Mouse (Mus musculus) heart, embryonic 15.5 days (tissue): ENCODE data around the gene Ndufs2. TPM values are rescaled to one million over a fixed set of nuclear protein-coding genes. Genes with fewer than 3 reads are reported as not detected.

Experiments
- ATAC-seq: fragments of 200-750 bp; cut with Nextera tagmentation; replicated peaks from 2 replicates; pipeline ENCODE4 v1.8.0; 2017; ENCODE audit warnings: low read depth, moderate TSS enrichment; ENCODE audit not compliant: insufficient number of reproducible peaks, insufficient read depth, low FRiP score
- H3K27ac ChIP-seq: fragments of 300-500 bp; sonication (generic); 2 replicates; pipeline ENCODE4 v1.5.1; 2015; ENCODE audit warnings: mild to moderate bottlenecking, inconsistent platforms
- H3K27me3 ChIP-seq: fragments of 300-500 bp; sonication (generic); 2 replicates; pipeline ENCODE4 v1.6.1; 2015; ENCODE audit warnings: inconsistent platforms
- H3K36me3 ChIP-seq: fragments of 300-500 bp; sonication (generic); 2 replicates; pipeline ENCODE4 v1.6.1; 2015; ENCODE audit warnings: mild to moderate bottlenecking, inconsistent platforms
- H3K4me1 ChIP-seq: fragments of 300-500 bp; sonication (generic); replicated peaks from 2 replicates; pipeline ENCODE4 v1.6.1; 2015; ENCODE audit warnings: inconsistent platforms
- H3K4me2 ChIP-seq: fragments of 300-500 bp; sonication (generic); 2 replicates; pipeline ENCODE4 v1.6.1; 2015; ENCODE audit warnings: inconsistent platforms, mild to moderate bottlenecking, moderate library complexity
- H3K4me3 ChIP-seq: fragments of 300-500 bp; sonication (generic); 2 replicates; pipeline ENCODE4 v1.5.1; 2015; ENCODE audit warnings: mild to moderate bottlenecking, inconsistent platforms
- H3K9ac ChIP-seq: fragments of 300-500 bp; sonication (generic); 2 replicates; pipeline ENCODE4 v1.6.1; 2015; ENCODE audit warnings: mild to moderate bottlenecking, inconsistent platforms
- H3K9me3 ChIP-seq: fragments of 300-500 bp; sonication (generic); replicated peaks from 2 replicates; pipeline ENCODE4 v1.6.1; 2016; ENCODE audit warnings: inconsistent platforms
- WGBS: fragments of 180-500 bp; shearing (Covaris S2); methylation state at CpG from one replicate; pipeline ENCODE4 v1.1.7; 2015; ENCODE audit warnings: mixed read lengths; 5-methylcytosine and 5-hydroxymethylcytosine counted together
- polyA plus RNA-seq: library from polyadenylated mRNA; unstranded; fragments of >200 nt; fragmentation: Nextera tagmentation; extraction: Ambion mirVana; gene quantifications from 2 replicates; pipeline ENCODE4 v1.2.1, GENCODE M21; 2015

The Ndufs2 gene
- polyA plus RNA-seq, 1 experiment from 2014 or later, result 535 TPM

- Histone ChIP-seq H3K9me3 (no peaks in the 10 kb centered on the region), H3K4me1 (peaks cover 6% of the 10 kb centered on the region), H3K4me2 (no peak overlapping the region), H3K9ac (no peak overlapping the region), H3K27me3 (no peaks in the 10 kb centered on the region), H3K36me3 (no peaks in the 10 kb centered on the region), H3K27ac (no peak overlapping the region), H3K4me3 (no peak overlapping the region)
- ATAC-seq, result no peak
- 68% methylated on average over 1 of the region's 1 CpGs for WGBS
Observed at GRCm38 (mm10) chr1:171227879-171228278, 23.3 kb downstream of the Ndufs2 start.

- no peak overlapping the region for H3K27ac ChIP-seq
- no peaks in the 10 kb centered on the region for H3K27me3 ChIP-seq
- no peaks in the 10 kb centered on the region for H3K36me3 ChIP-seq
- H3K9me3 ChIP-seq, result no peaks in the 10 kb centered on the region
- no peak overlapping the region for H3K4me2 ChIP-seq
- no peak for ATAC-seq
- whole genome bisulfite sequencing, result 51% methylated on average over 4 of the region's 4 CpGs
- peaks cover 6% of the 10 kb centered on the region for H3K4me1 ChIP-seq
- H3K9ac ChIP-seq, result no peak overlapping the region
- H3K4me3 ChIP-seq, result no peak overlapping the region
Observed at GRCm38 (mm10) chr1:171226780-171227179, 24.4 kb downstream of the Ndufs2 start.

GRCm38 (mm10) chr1:171224857-171225256 lies 26.3 kb downstream of the Ndufs2 start, which contains the start of gene Apoa2:
TSS of gene Apoa2 (plus strand) at chr1:171225054.
- Histone ChIP-seq H3K9ac (no peak within 1 kb of the TSS), H3K4me3 (no peak within 1 kb of the TSS), H3K9me3 (no peaks in the 10 kb centered on the region), H3K27ac (0 out of 2 replicates have a peak within 1 kb of the TSS, but pooled peaks have one; percentile 5), H3K27me3 (no peaks in the 10 kb centered on the region), H3K4me2 (no peak within 1 kb of the TSS), H3K4me1 (peaks cover 15% of the 10 kb centered on the region), H3K36me3 (peaks cover 4% of the 10 kb centered on the region; the same call in 1 of the 2 replicates)
- no peak for ATAC-seq
- WGBS, result 76% methylated on average over 5 of the region's 5 CpGs

GRCm38 (mm10) chr1:171223796-171224195 lies 27.4 kb downstream of the Ndufs2 start:
- 53% methylated on average over 2 of the region's 2 CpGs for WGBS
- ATAC-seq, result no peak
- Histone ChIP-seq H3K36me3 (peaks cover 13% of the 10 kb centered on the region; the same call in 1 of the 2 replicates), H3K4me2 (no peak overlapping the region), H3K4me1 (peaks cover 15% of the 10 kb centered on the region), H3K9me3 (no peaks in the 10 kb centered on the region), H3K4me3 (no peak overlapping the region), H3K27me3 (no peaks in the 10 kb centered on the region), H3K27ac (0 out of 2 replicates have a peak overlapping the region, but pooled peaks have one; percentile 5), H3K9ac (no peak overlapping the region)

- ATAC-seq, result no peak
Observed at GRCm38 (mm10) chr1:171223168-171223567, 28.0 kb downstream of the Ndufs2 start.

GRCm38 (mm10) chr1:171222238-171223155 lies 28.7 kb downstream of the Ndufs2 start, which contains the start of gene Tomm40l:
TSS of gene Tomm40l (minus strand) at chr1:171222514.
- Histone ChIP-seq H3K36me3 (peaks cover 21% of the 10 kb centered on the region; the same call in 1 of the 2 replicates), H3K27me3 (no peaks in the 10 kb centered on the region), H3K4me1 (peaks cover 15% of the 10 kb centered on the region), H3K27ac (peak within 1 kb of the TSS; percentile 94), H3K4me2 (peak within 1 kb of the TSS; percentile 81), H3K9ac (peak within 1 kb of the TSS; percentile 56), H3K4me3 (peak within 1 kb of the TSS; percentile 60), H3K9me3 (no peaks in the 10 kb centered on the region)
- 2% methylated on average over 28 of the region's 28 CpGs for WGBS
- peak; percentile 97 for ATAC-seq

More at GRCm38 (mm10) chr1:171223168-171223567, 28.0 kb downstream of the Ndufs2 start:
- Histone ChIP-seq H3K9ac (peak overlapping the region; percentile 56), H3K9me3 (no peaks in the 10 kb centered on the region), H3K4me2 (peak overlapping the region; percentile 81), H3K27me3 (no peaks in the 10 kb centered on the region), H3K36me3 (peaks cover 17% of the 10 kb centered on the region; the same call in 1 of the 2 replicates), H3K4me3 (peak overlapping the region; percentile 60), H3K4me1 (peaks cover 15% of the 10 kb centered on the region), H3K27ac (peak overlapping the region; percentile 94)
- WGBS, result 79% methylated on average over 6 of the region's 6 CpGs

- whole genome bisulfite sequencing, result 8% methylated on average over 22 of the region's 22 CpGs
- 0 out of 2 replicates have a peak, but pooled peaks have one; percentile 1 for ATAC-seq
Observed at GRCm38 (mm10) chr1:171221281-171222193, 29.7 kb downstream of the Ndufs2 start.

GRCm38 (mm10) chr1:171220871-171221270 lies 30.3 kb downstream of the Ndufs2 start:
- Histone ChIP-seq H3K36me3 (peaks cover 21% of the 10 kb centered on the region; the same call in 1 of the 2 replicates), H3K9me3 (no peaks in the 10 kb centered on the region), H3K27ac (no peak overlapping the region), H3K27me3 (no peaks in the 10 kb centered on the region), H3K9ac (0 out of 2 replicates have a peak overlapping the region, but pooled peaks have one; percentile 5), H3K4me1 (peaks cover 22% of the 10 kb centered on the region), H3K4me3 (peak overlapping the region; percentile 60), H3K4me2 (peak overlapping the region; percentile 81)
- WGBS, result 9% methylated on average over 10 of the region's 10 CpGs
- no peak for ATAC-seq

More at GRCm38 (mm10) chr1:171221281-171222193, 29.7 kb downstream of the Ndufs2 start:
- H3K4me2 ChIP-seq, result peak overlapping the region; percentile 81
- peak overlapping the region; percentile 60 for H3K4me3 ChIP-seq
- H3K9me3 ChIP-seq, result no peaks in the 10 kb centered on the region
- peak overlapping the region; percentile 32 for H3K27ac ChIP-seq
- H3K9ac ChIP-seq, result peak overlapping the region; percentile 48
- H3K27me3 ChIP-seq, result no peaks in the 10 kb centered on the region
- peaks cover 21% of the 10 kb centered on the region; the same call in 1 of the 2 replicates for H3K36me3 ChIP-seq
- peaks cover 17% of the 10 kb centered on the region for H3K4me1 ChIP-seq

- Histone ChIP-seq H3K27me3 (no peaks in the 10 kb centered on the region), H3K9me3 (no peaks in the 10 kb centered on the region), H3K9ac (no peak overlapping the region), H3K4me1 (peaks cover 12% of the 10 kb centered on the region), H3K4me3 (no peak overlapping the region), H3K4me2 (peak overlapping the region; percentile 6; the same call in 1 of the 2 replicates), H3K27ac (no peak overlapping the region), H3K36me3 (peaks cover 21% of the 10 kb centered on the region; the same call in 1 of the 2 replicates)
- ATAC-seq, result no peak
- 74% methylated on average over 18 of the region's 18 CpGs for WGBS
Observed at GRCm38 (mm10) chr1:171216241-171216955, 34.8 kb downstream of the Ndufs2 start.

- WGBS, result 71% methylated on average over 10 of the region's 10 CpGs
- Histone ChIP-seq H3K27me3 (no peaks in the 10 kb centered on the region), H3K4me2 (no peak within 1 kb of the TSS)
Observed at GRCm38 (mm10) chr1:171213801-171214496, 37.2 kb downstream of the Ndufs2 start, which contains the start of gene Nr1i3. TSS of gene Nr1i3 (plus strand) at chr1:171213970.

More at GRCm38 (mm10) chr1:171213801-171214496, 37.2 kb downstream of the Ndufs2 start, which contains the start of gene Nr1i3:
- no peak within 1 kb of the TSS for H3K27ac ChIP-seq
- no peak within 1 kb of the TSS for H3K9ac ChIP-seq
- no peaks in the 10 kb centered on the region for H3K9me3 ChIP-seq
- H3K4me1 ChIP-seq, result 0 out of 2 replicates have a peak, but pooled peaks cover 7% of the 10 kb centered on the region
- ATAC-seq, result no peak
- H3K36me3 ChIP-seq, result peaks cover 8% of the 10 kb centered on the region; the same call in 1 of the 2 replicates
- no peak within 1 kb of the TSS for H3K4me3 ChIP-seq
